25 mouse cellular contexts compared by ENCODE assay signal in genomic region chr4:111417716-111418115, GRCm38 (mm10). TPM values are rescaled to one million over a fixed set of nuclear protein-coding genes. Genes with fewer than 3 reads are reported as not detected.
A peak's percentile ranks its signal among the peaks of the same experiment; 100 is the strongest.
DNase-seq lines count a peak whose midpoint lies in the region; ATAC-seq and TF ChIP-seq lines count a peak whose summit lies in the region.
"Had no signal": no experiment of that assay in that cellular context is flagged by ENCODE, and none has a peak within 500 bp of the region (broad histone marks: within the 10 kb centered on the region; RNA-seq: fewer than 3 reads in every experiment).

No protein-coding gene starts in this region.

- no peak overlapping the region; the same call in 1 of the 2 replicates for H3K27ac ChIP-seq in embryonic facial prominence, embryonic 13.5 days
- H3K27ac ChIP-seq in embryonic facial prominence, embryonic 10.5 days (replicated peaks): no peak overlapping the region
- H3K27ac ChIP-seq in intestine, embryonic 14.5 days (ENCODE audit: low read depth): no peak overlapping the region
- no peak overlapping the region for H3K27ac ChIP-seq in intestine, embryonic 16.5 days (ENCODE audit: low read length)
- no peak overlapping the region for H3K27ac ChIP-seq in midbrain, embryonic 14.5 days (replicated peaks; ENCODE audit: low read depth, low read length)
- H3K27ac ChIP-seq in midbrain, postnatal 0 days (ENCODE audit: low read depth, low read length): no peak overlapping the region
- H3K27ac ChIP-seq: forebrain, embryonic 15.5 days; layer of hippocampus, adult 2 months; stomach, embryonic 15.5 days had no signal

- TF ChIP-seq CTCF in midbrain, postnatal 0 days (IDR thresholded peaks at IDR 0.05): no peak

- no peaks in the 10 kb centered on the region for H3K27me3 ChIP-seq in embryonic facial prominence, embryonic 13.5 days
- H3K27me3 ChIP-seq in embryonic facial prominence, embryonic 10.5 days (replicated peaks; ENCODE audit: low read depth, poor library complexity, severe bottlenecking): no peaks in the 10 kb centered on the region
- H3K27me3 ChIP-seq in intestine, embryonic 14.5 days (replicated peaks; ENCODE audit: control insufficient read depth, insufficient read depth, low read length): no peaks in the 10 kb centered on the region
- no peaks in the 10 kb centered on the region for H3K27me3 ChIP-seq in intestine, embryonic 16.5 days (replicated peaks; ENCODE audit: control insufficient read depth, insufficient read depth, low read length)
- no peaks in the 10 kb centered on the region for H3K27me3 ChIP-seq in midbrain, embryonic 14.5 days (ENCODE audit: control insufficient read depth, insufficient read depth, low read length)
- H3K27me3 ChIP-seq in midbrain, postnatal 0 days (ENCODE audit: insufficient read depth, low read length): no peaks in the 10 kb centered on the region
- H3K27me3 ChIP-seq: forebrain, embryonic 15.5 days; stomach, embryonic 15.5 days had no signal

- H3K9ac ChIP-seq in embryonic facial prominence, embryonic 13.5 days: peak overlapping the region; percentile 98
- no peak overlapping the region for H3K9ac ChIP-seq in intestine, embryonic 14.5 days (ENCODE audit: low read length)
- no peak overlapping the region for H3K9ac ChIP-seq in intestine, embryonic 16.5 days (ENCODE audit: low read depth, low read length)
- no peak overlapping the region for H3K9ac ChIP-seq in midbrain, embryonic 14.5 days (replicated peaks; ENCODE audit: low read length)
- H3K9ac ChIP-seq in midbrain, postnatal 0 days (replicated peaks; ENCODE audit: low read length, poor library complexity, severe bottlenecking): no peak overlapping the region
- H3K9ac ChIP-seq: forebrain, embryonic 15.5 days; liver, postnatal 0 days; stomach, embryonic 15.5 days had no signal

- ATAC-seq in embryonic facial prominence, embryonic 13.5 days (ENCODE audit: insufficient number of reproducible peaks, insufficient read depth, low FRiP score, low TSS enrichment, low read depth): no peak
- no peak for ATAC-seq in intestine, embryonic 14.5 days (replicated peaks; ENCODE audit: low FRiP score, low TSS enrichment, low read depth)
- no peak for ATAC-seq in intestine, embryonic 16.5 days
- ATAC-seq in midbrain, embryonic 14.5 days (ENCODE audit: low FRiP score, low TSS enrichment): no peak
- ATAC-seq in midbrain, postnatal 0 days (ENCODE audit: low FRiP score): no peak
- ATAC-seq: forebrain, embryonic 15.5 days; liver, postnatal 0 days had no signal

- H3K9me3 ChIP-seq in embryonic facial prominence, embryonic 13.5 days: no peaks in the 10 kb centered on the region
- H3K9me3 ChIP-seq in embryonic facial prominence, embryonic 10.5 days: no peaks in the 10 kb centered on the region
- H3K9me3 ChIP-seq in intestine, embryonic 14.5 days (ENCODE audit: control insufficient read depth, low read length): no peaks in the 10 kb centered on the region
- no peaks in the 10 kb centered on the region for H3K9me3 ChIP-seq in intestine, embryonic 16.5 days (ENCODE audit: control insufficient read depth, low read length)
- H3K9me3 ChIP-seq in midbrain, embryonic 14.5 days (ENCODE audit: control insufficient read depth, low read length): no peaks in the 10 kb centered on the region
- no peaks in the 10 kb centered on the region for H3K9me3 ChIP-seq in midbrain, postnatal 0 days (ENCODE audit: low read length)
- H3K9me3 ChIP-seq: forebrain, embryonic 15.5 days; stomach, embryonic 15.5 days had no signal

- H3K4me2 ChIP-seq in embryonic facial prominence, embryonic 13.5 days: peak overlapping the region; percentile 79
- 0 out of 2 replicates have a peak overlapping the region, but pooled peaks have one; percentile 74 for H3K4me2 ChIP-seq in intestine, embryonic 14.5 days (ENCODE audit: low read length)
- no peak overlapping the region for H3K4me2 ChIP-seq in intestine, embryonic 16.5 days (ENCODE audit: low read depth, low read length)
- peak overlapping the region; percentile 82; the same call in 1 of the 2 replicates for H3K4me2 ChIP-seq in midbrain, embryonic 14.5 days (ENCODE audit: low read length)
- no peak overlapping the region for H3K4me2 ChIP-seq in midbrain, postnatal 0 days (ENCODE audit: low read depth, low read length, poor library complexity, severe bottlenecking)
- H3K4me2 ChIP-seq: heart, embryonic 11.5 days; liver, embryonic 11.5 days; stomach, embryonic 15.5 days had no signal

- H3K36me3 ChIP-seq in embryonic facial prominence, embryonic 13.5 days: peaks cover 28% of the 10 kb centered on the region
- H3K36me3 ChIP-seq in embryonic facial prominence, embryonic 10.5 days (replicated peaks): peaks cover 40% of the 10 kb centered on the region
- peaks cover 21% of the 10 kb centered on the region for H3K36me3 ChIP-seq in intestine, embryonic 14.5 days (ENCODE audit: control insufficient read depth, insufficient read depth, low read length)
- no peaks in the 10 kb centered on the region for H3K36me3 ChIP-seq in intestine, embryonic 16.5 days (ENCODE audit: control insufficient read depth, insufficient read depth, low read length)
- peaks cover 24% of the 10 kb centered on the region for H3K36me3 ChIP-seq in midbrain, embryonic 14.5 days (ENCODE audit: control insufficient read depth, insufficient read depth, low read length)
- H3K36me3 ChIP-seq in midbrain, postnatal 0 days (ENCODE audit: insufficient read depth, low read length): peaks cover 4% of the 10 kb centered on the region

- 89% methylated on average over 5 of the region's 5 CpGs for WGBS in embryonic facial prominence, embryonic 13.5 days
- WGBS in embryonic facial prominence, embryonic 10.5 days: 92% methylated on average over 5 of the region's 5 CpGs
- 95% methylated on average over 5 of the region's 5 CpGs for WGBS in intestine, embryonic 14.5 days
- 88% methylated on average over 5 of the region's 5 CpGs for WGBS in intestine, embryonic 16.5 days
- WGBS in midbrain, embryonic 14.5 days: 96% methylated on average over 5 of the region's 5 CpGs
- 94% methylated on average over 5 of the region's 5 CpGs for WGBS in midbrain, postnatal 0 days

- no peak for DNase-seq in embryonic facial prominence, embryonic 10.5 days (ENCODE audit: low spot score)
- DNase-seq in intestine, embryonic 14.5 days (ENCODE audit: low spot score): no peak
- DNase-seq in midbrain, embryonic 14.5 days: no peak
- no peak for DNase-seq in midbrain, postnatal 0 days (ENCODE audit: low spot score)
- DNase-seq in testis, postnatal 14 days (ENCODE audit: low spot score): no peak
- DNase-seq: adrenal gland, postnatal 10 days; cerebellum, adult 18-20 months; cerebellum, postnatal 25 days; gastrocnemius, postnatal 10 days; kidney, adult 9 months; kidney, postnatal 14 days; liver, postnatal 0 days; lung, postnatal 14 days; right cerebral cortex, adult 18-20 months; right cerebral cortex, postnatal 4 days; thymus, adult 18-20 months; thymus, postnatal 36 days had no signal

- H3K4me1 ChIP-seq in embryonic facial prominence, embryonic 13.5 days: peaks cover 63% of the 10 kb centered on the region
- peaks cover 23% of the 10 kb centered on the region for H3K4me1 ChIP-seq in embryonic facial prominence, embryonic 10.5 days
- peaks cover 11% of the 10 kb centered on the region; the same call in 1 of the 2 replicates for H3K4me1 ChIP-seq in intestine, embryonic 14.5 days (replicated peaks; ENCODE audit: control insufficient read depth, insufficient read depth, low read length)
- peaks cover 12% of the 10 kb centered on the region for H3K4me1 ChIP-seq in intestine, embryonic 16.5 days (ENCODE audit: control insufficient read depth, insufficient read depth, low read length)
- peaks cover 40% of the 10 kb centered on the region for H3K4me1 ChIP-seq in midbrain, embryonic 14.5 days (ENCODE audit: control insufficient read depth, insufficient read depth, low read length)
- peaks cover 22% of the 10 kb centered on the region; the same call in 1 of the 2 replicates for H3K4me1 ChIP-seq in midbrain, postnatal 0 days (ENCODE audit: insufficient read depth, low read length)

- H3K4me3 ChIP-seq in embryonic facial prominence, embryonic 13.5 days: peak overlapping the region; percentile 93
- no peak overlapping the region for H3K4me3 ChIP-seq in embryonic facial prominence, embryonic 10.5 days
- no peak overlapping the region for H3K4me3 ChIP-seq in intestine, embryonic 14.5 days (ENCODE audit: low read depth, low read length)
- no peak overlapping the region for H3K4me3 ChIP-seq in intestine, embryonic 16.5 days (ENCODE audit: low read length)
- H3K4me3 ChIP-seq in midbrain, embryonic 14.5 days (replicated peaks; ENCODE audit: low read depth, low read length): no peak overlapping the region
- H3K4me3 ChIP-seq in midbrain, postnatal 0 days (ENCODE audit: low read depth, low read length): no peak overlapping the region
- H3K4me3 ChIP-seq: forebrain, embryonic 15.5 days; layer of hippocampus, adult 2 months; stomach, embryonic 15.5 days had no signal

RNA-seq across cellular contexts. Expression of gene Bend5, which starts 2.9 kb away (rescaled TPM):
- 143 and 145 TPM in 2 replicates for polyA plus RNA-seq in embryonic facial prominence, embryonic 13.5 days (2015; fragmentation: Nextera tagmentation; extraction: Ambion mirVana)
- 31.0 and 35.8 TPM in 2 replicates for polyA plus RNA-seq in embryonic facial prominence, embryonic 10.5 days (2016; fragmentation: Nextera tagmentation; extraction: Ambion mirVana)
- 37.4 and 45.6 TPM in 2 replicates for polyA plus RNA-seq in intestine, embryonic 14.5 days (2014; fragmentation: Nextera tagmentation; extraction: Ambion mirVana)
- polyA plus RNA-seq in intestine, embryonic 16.5 days (2015; fragmentation: Nextera tagmentation; extraction: Ambion mirVana): 25.3 and 29.5 TPM in 2 replicates
- 86.3 and 88.8 TPM in 2 replicates for polyA plus RNA-seq in midbrain, embryonic 14.5 days (2014; fragmentation: Nextera tagmentation; extraction: Ambion mirVana)
- total RNA-seq in midbrain, postnatal 0 days (2014; rRNA removed): 46.5 and 50.8 TPM in 2 replicates
- 61.4 and 65.1 TPM in 2 replicates for polyA plus RNA-seq in midbrain, postnatal 0 days (2015; fragmentation: Nextera tagmentation; extraction: Ambion mirVana)
- total RNA-seq: megakaryocyte, adult 5-6 weeks had no signal

Comparison
In these comparisons a context has a peak if more than half of its experiments do, and no peak if none do; other contexts are left out.
1. H3K4me2 ChIP-seq: peak in embryonic facial prominence, embryonic 13.5 days (single experiment), intestine, embryonic 14.5 days (single experiment) and midbrain, embryonic 14.5 days (single experiment); none in intestine, embryonic 16.5 days (single experiment) and midbrain, postnatal 0 days (single experiment).